Mouse (Mus musculus) erythroid progenitor cell, adult 5-6 weeks (primary cell): ENCODE measurements around the gene Cbarp. TPM values are rescaled to one million over a fixed set of nuclear protein-coding genes. Genes with fewer than 3 reads are reported as not detected.
"Not testable (repeated sequence)": the region's sequence is repeated elsewhere in the genome, so short reads cannot be mapped to it uniquely, and the experiment has no call there.

Source experiments
- ATAC-seq: replicated peaks from 2 replicates; pipeline ENCODE4 v1.8.0; 2016; ENCODE audit warnings: moderate number of reproducible peaks, mild to moderate bottlenecking, moderate TSS enrichment, inconsistent platforms; ENCODE audit not compliant: poor library complexity, low FRiP score, severe bottlenecking
- total RNA-seq, 2 experiments: library from RNA; stranded (forward) in 1 of 2; stranded (reverse) in 1 of 2; fragments of 150-400 nt in 1 of 2; fragments of 186-747, 209-891 nt in 1 of 2; gene quantifications; 2 replicates each; pipeline versions ENCODE4 v1.2.3 to v1.2.4; 2015 to 2017; ENCODE audit warnings: low replicate concordance in 2 of 2

Cbarp gene
- total RNA-seq, 2 experiments from 2014 or later: not detected

DNA sequence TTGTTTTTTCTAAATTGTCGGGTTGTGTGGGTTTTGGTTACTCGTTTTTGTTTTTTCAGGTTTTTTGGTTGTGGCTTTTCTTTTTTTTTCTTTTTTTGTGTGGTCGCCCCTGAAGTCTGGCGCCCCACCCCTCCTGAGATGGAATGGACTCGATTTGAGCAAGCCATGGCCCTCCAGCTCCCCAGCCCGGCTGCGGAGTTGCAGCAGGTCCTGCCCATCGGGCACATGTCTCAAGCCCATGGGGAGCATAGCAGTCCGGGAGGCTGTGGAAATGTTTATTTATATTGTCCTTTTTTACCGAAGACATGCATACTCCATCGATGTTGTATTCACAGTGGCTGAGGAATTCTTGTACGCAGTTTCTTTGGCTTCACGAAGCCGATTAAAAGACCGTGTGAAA lies 30.6 kb upstream of the Cbarp start:
- no peak for ATAC-seq

DNA sequence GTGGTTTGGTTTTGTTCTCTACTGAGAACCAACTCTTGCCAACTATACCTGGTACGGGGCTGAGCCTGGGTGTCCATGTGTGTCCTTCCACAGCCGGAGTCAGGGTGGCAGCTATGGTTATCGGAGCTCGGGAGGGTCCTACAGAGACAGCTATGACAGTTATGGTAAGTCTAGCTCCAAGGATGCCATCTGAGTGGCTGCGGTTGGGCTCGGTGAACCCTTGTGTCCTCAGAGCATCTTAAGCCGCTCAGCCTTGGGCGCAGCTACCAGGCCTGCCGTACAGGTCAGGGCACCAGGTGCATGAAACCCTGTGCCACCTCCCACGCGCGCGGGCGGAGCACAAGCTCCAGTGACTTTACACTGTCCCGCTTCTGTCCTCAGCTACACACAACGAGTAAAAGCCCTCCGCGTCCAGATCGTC lies 30.0 kb upstream of the Cbarp start:
- ATAC-seq: no peak

DNA sequence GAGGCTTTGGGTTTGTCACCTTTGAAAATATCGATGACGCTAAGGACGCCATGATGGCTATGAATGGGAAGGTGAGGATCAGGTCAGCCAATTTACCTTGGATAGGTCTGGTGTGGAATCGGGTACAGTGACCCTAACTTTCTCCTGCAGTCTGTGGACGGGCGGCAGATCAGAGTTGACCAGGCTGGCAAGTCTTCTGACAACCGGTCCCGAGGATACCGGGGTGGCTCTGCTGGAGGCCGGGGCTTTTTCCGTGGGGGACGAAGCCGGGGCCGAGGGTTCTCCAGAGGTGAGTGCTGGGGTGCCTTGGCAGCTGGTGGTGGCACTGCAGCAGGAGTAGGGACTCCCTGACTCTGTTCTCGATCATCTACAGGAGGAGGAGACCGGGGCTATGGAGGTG lies 29.4 kb upstream of the Cbarp start:
- no peak for ATAC-seq

DNA sequence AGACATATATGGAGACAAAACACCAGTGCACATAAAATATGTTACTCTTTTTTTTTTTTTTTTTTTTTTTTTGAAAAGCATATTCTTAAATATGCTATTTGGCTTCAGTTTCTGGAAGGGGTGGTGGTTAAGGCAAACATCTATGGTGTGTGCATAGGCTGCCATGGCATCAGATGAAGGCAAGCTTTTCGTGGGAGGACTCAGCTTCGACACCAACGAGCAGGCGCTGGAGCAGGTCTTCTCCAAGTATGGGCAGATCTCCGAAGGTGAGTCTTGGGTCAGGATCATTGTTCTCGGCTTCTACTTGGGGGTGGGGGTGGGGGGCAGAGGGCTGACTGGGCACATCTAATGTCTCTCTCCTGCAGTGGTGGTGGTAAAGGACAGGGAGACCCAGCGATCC lies 29.0 kb upstream of the Cbarp start:
- ATAC-seq: no peak

DNA sequence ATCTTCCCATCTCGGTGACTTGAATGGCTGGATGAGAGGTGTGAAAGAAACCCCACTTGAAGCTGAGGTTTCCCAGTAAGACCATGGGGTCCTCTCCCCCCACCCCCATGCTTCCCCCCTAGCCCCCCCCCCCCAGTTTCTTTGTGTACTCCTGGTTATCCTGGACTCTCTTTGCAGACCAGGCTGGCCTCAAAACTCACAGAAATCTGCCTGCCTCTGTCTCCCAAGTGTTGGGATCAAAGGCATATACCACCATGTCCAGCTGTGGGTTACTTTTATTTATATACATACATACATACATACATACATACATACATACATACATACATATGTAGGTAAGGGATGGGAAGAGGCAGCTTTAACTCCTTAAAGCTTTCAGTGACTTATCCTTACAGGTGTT lies 28.4 kb upstream of the Cbarp start:
- ATAC-seq: no peak

DNA sequence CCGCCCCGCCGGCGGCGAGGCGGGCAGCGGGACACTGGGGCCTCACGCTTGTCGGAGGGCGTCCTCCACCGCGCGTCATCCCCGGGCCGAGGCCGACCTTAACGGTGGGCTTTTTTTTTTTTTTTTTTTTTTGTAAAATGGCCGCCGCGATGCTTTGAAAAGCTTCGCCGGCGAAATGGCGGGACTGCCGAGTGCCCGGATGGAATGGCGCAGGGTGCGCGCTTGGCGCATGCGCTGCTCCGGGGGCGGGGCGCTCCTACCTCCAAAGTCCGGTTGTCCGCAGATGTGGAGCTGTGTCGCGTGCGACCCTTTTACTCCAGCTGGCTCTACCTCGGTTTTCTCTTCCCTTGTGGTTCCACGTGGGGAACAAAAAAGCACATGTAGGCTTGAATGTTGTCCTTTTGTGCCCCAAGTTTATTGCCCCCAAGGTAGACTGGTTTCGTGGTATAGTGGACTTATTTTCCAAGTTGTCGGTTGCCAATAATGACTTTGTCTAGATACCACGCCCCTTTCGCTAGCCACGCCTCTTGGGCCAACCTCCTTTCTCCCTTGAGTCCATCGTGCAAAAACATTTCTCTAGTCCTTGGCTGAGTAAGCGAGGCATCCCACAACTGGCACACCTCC lies 27.5 kb upstream of the Cbarp start:
- ATAC-seq: peak; percentile 59

DNA sequence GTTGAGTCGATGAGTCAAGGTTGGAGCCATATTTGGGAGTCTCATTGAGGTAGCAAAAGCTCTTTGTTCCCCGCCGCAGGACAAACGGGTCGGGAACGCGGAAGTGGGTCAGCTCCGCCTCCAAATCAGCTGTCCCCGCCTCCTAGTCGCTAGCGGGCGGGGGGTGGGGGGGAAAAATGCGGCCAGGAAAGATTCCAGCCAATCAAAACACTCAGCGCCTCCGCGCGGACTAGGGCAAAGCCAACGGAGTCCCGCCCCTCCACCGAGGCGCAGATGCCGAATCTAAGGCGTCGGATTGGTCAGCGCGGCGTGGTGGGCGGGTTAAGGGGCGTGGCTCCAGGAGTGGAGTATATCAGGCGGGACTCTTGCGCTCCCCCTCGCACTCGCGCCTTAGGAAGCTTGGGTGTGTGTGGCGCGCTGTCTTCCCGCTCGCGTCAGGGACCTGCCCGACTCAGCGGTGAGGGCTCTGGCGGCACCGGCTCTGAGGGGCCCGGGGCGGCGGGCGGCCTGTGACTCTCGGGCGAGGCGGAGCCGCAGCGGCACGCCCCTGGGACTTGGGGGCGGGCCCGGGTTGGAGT lies 26.9 kb upstream of the Cbarp start:
- peak; percentile 75 for ATAC-seq

DNA sequence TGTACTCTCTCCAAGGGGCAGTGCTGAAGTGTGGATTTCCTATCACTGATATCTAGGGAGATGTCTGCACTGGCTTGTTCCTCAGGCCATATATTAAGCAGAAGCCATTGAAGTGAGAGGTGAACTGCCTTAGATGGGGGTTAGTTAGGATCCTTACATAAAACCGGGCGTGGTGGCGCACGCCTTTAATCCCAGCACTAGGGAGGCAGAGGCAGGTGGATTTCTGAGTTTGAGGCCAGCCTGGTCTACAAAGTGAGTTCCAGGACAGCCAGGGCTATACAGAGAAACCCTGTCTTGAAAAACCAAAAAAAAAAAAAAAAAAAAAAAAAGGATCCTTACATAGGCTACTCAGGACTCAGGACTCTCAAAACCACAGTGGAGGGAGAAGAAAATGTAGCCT lies 25.5 kb upstream of the Cbarp start:
- ATAC-seq: not testable (repeated sequence)

DNA sequence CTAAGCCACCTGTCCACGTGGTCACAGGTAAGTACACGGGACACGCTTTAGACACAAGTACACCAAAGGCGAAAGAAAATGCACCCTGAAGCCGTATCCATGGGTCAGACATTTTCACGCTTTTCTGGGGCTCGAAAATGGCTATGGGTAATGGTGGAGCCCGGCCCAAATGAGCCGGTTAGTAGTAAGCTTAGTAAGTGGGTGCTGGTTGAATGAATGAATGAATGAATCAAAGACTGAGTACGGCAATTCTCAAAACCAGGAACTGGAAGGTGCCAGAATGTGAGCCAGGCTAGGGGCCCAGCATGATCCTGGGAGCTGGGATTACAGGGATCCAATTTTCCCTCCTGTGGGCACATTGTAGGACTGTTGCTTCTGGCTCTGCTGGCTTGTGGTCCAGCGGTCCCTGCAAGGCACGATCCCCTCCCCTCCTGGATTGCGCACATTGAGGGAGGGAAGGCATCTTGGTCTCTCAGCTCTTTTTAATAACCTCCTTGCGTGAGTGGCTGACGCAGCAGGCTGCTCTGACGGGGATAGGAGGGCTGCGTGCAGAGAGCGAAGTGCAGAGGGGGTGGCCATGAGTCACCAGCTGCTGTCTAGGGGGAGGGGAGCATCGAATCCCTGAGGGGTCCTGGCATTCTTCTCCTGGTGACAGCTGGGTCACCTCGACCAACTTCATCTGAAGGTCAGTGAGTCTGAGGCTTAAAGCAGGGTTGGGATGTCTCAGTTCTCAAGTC lies 24.9 kb upstream of the Cbarp start, which contains the start of gene Cirbp:
TSS of gene Cirbp (plus strand) at position 594 of the 737 bp plus-strand sequence.
- no peak for ATAC-seq

DNA sequence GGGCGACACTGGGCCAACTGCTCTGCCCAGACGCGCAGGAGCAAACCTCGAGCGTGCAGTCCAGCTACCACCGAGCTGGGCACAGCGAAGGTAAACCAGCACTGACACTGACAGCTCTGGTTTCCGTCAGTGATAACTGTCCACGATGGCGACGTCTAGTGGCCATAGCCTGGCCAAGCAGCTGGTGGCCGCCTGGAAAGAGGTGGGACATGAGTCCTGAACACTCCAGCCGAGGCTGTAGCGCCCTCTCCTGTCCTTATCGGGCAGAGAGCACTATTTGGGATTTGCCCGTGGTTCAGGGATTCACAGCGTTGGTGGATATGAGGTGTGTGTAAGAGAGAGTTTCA lies 24.3 kb upstream of the Cbarp start:
- peak; percentile 67 for ATAC-seq

DNA sequence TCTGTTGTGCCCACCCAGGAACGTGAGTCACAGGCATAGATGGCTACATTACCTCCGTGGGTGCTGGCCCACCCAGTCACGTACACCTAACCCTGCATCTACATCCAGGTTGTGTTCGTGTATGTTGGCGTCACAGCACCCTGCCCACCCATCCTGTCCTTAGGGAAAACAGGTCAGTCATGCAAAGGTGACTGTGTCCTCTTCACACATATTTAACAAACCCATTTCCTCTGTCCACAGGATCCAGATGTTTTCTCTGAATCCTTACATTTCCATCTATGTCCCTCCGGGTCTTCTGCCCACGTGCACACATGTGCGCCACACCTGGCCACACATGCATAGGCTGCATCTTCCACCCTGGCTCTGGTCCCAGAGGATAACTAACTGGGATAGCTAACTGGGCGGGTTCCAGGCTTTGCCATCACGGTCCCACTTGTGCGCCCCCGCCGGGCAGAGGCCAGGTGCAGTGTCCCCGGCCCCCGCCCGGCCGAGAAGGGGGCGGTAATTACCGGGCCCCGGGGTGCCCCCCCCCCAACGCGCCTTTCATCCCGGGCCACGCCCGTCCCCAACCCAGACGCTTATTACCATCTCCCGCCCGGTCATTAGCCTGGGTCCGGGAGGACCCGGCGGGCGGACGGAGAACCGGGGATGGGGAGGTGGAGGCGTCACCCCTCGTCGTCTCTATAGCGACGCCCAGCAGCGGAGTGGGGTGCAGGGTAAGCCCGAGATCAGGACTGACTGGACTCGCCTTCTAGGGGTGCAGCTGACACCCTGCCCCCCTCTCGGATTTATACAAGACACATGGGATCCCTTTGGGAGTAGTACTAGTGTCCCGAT lies 23.7 kb upstream of the Cbarp start:
- ATAC-seq: no peak

DNA sequence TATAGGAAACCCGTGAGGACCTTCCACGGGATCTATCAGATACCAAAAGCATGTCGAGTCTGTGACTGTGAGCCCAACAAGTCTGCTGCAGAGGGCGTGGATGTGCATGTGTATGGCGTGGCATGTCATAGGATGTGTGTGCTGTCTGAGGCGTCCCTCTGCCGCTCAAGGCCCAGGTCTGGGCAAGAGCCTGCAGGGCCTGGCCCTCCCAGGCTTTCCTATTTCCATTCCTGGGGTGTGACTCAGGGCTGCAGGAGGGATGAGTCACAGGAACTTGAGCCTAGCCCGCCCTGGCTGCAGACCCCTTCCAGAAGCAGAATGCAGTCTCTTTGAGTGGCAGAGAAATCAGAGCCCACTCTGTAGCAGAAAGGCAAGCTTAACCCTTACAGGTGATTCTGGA lies 23.1 kb upstream of the Cbarp start:
- ATAC-seq: no peak

DNA sequence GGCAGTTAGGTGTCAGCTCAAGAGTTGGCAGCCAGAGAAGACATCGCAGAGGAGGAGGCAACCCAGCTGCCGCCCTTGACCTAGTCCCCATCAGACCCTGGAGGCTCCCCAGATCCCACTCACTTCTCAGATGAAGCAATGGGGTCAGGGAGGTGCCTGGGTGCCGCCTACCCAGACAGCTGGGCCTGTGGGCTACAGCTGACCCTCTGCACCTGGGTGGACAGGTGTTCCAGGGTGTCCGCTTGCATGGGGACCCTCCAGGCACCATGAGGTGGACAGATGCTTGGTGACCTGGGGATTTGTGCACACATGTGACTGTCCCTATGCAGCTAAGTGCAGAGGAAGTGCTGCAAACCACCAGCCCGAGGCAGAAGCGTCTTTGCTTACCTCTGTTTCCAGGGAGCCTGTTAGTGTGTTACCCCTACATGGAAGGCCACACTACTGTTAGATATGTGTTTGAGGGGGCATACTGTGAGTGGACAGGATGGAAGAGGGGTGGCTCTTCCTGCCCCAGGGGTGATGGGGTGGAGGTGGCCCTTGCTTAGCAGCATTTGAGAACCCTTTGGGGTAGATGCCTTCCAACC lies 22.2 kb upstream of the Cbarp start:
- ATAC-seq: no peak

DNA sequence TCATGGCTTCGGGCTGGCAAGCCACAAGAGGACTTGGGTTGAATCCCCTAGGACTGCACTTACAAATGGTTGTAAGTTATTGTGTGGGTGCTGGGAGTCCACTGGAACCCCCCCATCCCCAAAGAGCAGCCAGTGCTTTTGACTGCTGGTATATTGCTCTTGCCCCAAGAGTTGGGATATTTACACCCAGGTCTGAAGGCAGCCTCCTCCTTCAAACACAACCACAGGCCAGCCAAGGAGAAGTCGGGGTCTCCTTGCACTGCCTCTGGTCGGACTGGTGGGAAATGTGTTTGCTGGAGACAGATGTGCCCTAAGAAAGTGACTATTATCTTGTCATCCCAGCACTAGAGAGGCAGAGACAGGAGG lies 21.6 kb upstream of the Cbarp start:
- ATAC-seq: no peak

DNA sequence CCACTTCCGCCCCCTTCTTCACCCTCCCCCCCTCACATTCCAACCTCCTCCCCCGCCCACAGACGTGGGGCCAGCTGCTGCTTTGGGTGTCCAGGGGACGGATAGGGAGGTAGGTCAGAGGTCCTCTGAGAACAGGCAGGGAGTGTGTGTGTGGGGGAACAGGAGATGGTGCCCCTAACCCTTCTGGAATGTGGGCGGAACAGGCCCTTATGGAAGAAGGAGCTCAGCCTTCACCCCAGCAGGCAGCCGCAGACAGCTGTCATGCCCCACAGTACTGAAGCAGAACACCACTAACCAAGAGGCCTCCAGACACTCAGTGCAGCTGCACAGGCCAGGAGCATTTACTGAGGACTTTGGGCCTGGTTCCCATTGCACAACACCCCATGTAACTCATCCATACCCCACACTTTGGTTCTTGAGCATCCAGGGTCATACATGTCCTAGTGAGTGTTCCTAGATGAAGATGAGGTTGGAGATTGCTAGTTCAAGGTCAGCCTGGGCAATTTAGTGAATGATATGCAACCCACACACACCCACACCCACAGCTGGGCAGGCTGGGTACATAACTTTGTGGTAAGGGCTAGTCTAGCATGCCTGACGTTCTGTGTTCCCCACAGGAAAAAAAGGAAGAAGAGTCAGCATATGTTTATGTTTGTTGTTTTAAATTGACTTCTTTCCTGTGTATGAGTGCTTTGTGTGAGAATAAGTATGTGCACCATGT lies 21.0 kb upstream of the Cbarp start:
- ATAC-seq: no peak

DNA sequence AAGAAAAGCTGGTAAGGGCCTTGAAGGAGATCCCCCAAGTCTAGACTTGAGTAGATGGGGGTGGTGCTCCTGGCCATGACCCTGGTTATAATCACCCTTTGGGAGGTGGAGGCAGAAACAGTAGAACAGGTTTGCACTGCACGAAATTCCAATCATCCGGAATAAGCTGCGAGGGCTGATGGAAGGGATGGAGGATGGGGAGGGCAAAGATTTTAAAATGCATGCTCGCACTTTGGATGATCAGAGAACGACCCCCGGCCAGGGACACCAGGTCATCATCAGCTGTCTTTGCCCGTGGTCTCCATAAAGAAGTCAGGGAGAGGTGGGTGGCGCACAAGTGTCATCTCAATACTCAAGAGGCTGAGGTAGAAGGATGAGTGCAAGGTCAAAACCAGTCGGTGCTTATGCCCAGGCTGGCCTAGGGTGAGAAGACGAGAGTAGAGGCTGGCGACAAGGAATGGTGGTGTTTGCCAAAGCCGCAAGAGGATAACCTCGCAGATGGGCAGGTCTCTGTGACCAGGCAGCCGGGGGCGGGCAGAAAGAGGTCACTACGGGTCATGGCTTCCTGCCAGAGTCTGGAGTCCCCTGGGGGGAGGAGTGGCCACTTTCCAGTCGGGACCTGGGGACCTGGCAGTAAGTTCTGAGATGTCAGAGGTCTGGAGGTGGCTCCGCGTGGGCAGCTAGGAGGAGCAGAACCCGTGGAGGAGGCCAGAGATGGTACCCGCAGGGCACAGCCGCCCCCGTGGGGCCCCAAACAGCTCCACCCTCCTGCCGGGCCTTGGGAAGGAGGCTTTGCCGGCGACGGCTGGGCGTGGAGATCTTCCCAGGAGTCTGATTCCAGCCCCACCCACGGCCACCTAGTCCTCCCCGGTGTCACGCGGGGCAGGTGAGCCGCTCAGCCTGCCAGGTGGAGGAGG lies 20.1 kb upstream of the Cbarp start:
- peak; percentile 23; the same call in 1 of the 2 replicates for ATAC-seq

DNA sequence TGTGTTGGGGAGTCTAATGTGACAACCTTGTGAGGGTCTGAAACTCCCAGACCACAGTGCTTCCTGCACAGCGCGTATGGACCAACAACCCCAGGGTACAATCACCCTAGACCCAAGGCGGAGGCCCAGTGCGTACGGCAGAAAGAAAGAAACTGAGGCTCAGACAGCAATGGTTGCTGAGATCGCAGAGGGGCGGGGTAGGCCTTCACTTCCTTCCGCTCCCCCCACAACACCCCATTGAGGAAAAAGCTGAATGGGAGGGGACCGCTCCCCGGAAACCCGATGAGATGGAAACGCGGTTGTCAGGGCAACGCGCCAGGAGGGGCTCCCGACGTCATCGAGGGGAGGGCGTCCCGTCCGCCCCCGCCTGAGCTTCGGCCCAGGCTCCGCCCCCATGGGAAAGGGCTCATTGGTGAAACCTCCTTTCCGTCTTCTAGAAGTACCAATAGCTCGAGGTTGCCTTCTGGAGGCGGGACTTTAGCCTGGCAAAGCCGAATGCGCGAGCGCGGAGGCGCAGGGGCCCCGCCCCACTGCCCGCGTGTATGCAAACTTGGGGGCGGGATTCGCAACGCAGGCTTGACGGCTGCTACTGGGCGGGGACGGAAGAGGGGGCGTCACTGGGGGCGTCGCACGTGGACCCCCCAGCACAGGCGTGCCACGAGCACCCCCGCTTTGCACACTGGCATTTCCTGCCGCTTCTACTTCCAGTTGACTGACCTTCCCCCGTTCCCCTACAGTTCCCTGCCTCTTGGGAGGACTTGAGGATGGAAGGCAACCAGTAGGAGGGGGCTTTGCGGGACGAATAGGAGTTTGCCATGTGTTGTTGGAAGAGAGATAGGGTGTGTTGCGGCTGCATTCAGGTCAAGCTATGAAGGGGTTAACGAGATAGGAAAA lies 19.2 kb upstream of the Cbarp start:
- ATAC-seq: peak; percentile 88
